Mouse (Mus musculus) erythroblast, embryonic 14.5 days (primary cell): ENCODE results near the gene Mydgf.

Experiments used
- GATA1 ChIP-seq: IDR thresholded peaks from 2 replicates; pipeline ENCODE4 v1.6.1; 2012; ENCODE audit warnings: low read length, inconsistent platforms, mixed read lengths
- TAL1 ChIP-seq: IDR thresholded peaks from 3 replicates; pipeline ENCODE4 v1.6.1; 2012; ENCODE audit warnings: low read length, inconsistent platforms, mixed read lengths

GRCm38 (mm10) chr17:56131814-56132213 lies 51.9 kb downstream of the Mydgf start:
- no peak for TF ChIP-seq TAL1
- no peak for TF ChIP-seq GATA1
